Mouse (Mus musculus): ENCODE data around the gene Lrp6. TPM values are rescaled to one million over a fixed set of nuclear protein-coding genes. Genes with fewer than 3 reads are reported as not detected.

Gene Lrp6
- 0.08 and 0.21 TPM in 2 replicates for polyA plus RNA-seq (2012)

GRCm38 (mm10) chr6:134566818-134567485, at the start of gene Lrp6:
Gene Lrp6, minus strand, starts transcription at chr6:134566965.
- Histone ChIP-seq H3K4me1 (ENCODE audit: control insufficient read depth) (peaks cover 24% of the 10 kb centered on the region), H3K4me3 (replicated peaks) (peak within 1 kb of the TSS; percentile 81), H3K9me3 (ENCODE audit: control insufficient read depth, low read length) (no peaks in the 10 kb centered on the region), H3K27me3 (ENCODE audit: control insufficient read depth) (no peaks in the 10 kb centered on the region), H3K36me3 (ENCODE audit: control insufficient read depth) (no peaks in the 10 kb centered on the region)
- TF ChIP-seq GATA1 (IDR thresholded peaks at IDR 0.05; ENCODE audit: low read length) (no peak), TAL1 (IDR thresholded peaks at IDR 0.05; ENCODE audit: low read length) (no peak)

DNA sequence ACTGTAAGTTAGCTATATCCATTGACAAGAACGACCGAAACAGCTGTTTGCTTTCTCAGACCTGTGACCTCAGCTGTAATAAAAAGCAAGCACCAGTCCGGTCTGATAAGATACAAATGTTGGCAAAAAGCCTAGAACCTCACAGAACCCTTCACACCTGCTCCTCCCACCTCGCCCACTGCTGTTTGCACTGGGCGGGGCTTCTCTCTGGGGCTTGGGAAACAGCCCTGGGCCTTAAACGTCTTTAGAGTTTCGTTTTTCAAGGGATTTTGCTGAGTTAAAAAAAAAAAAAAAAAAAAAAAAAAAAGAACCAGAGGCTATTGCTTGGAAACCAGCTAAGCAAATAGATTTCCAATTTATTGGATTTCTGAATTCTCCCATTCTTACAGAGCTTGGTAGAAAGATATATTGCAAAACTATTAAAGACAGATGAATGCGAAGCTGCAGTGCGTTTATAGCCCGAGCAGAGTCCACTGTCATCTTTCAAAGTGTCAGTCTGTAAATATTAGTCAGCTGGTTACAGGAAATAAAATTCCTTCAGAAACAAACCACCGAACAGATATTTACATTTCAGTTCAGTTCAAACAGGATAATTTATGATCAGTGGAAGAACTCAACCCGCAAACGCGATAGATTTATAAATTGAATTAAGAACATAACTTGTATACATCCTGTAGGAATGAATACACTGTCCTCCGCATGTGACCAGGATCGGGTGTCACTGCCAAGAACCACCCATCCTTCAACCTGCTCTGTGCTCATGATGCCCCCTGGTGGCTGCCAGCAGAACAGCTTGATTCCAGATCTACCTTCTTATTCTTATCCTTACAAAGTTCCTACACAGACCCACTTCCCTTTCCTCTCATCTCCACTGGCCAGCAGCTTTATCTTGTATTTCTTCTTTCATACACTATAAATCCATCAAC, 48.2 kb upstream of the Lrp6 start:
- Histone ChIP-seq H3K27me3 (ENCODE audit: control insufficient read depth) (no peaks in the 10 kb centered on the region), H3K4me3 (replicated peaks) (peak overlapping the region; percentile 42), H3K9me3 (ENCODE audit: control insufficient read depth, low read length) (no peaks in the 10 kb centered on the region), H3K4me1 (ENCODE audit: control insufficient read depth) (peaks cover 5% of the 10 kb centered on the region), H3K36me3 (ENCODE audit: control insufficient read depth) (no peaks in the 10 kb centered on the region)
- no peak for TF ChIP-seq TAL1 (IDR thresholded peaks at IDR 0.05; ENCODE audit: low read length)

GRCm38 (mm10) chr6:134614322-134614721, 47.6 kb upstream of the Lrp6 start:
- no peak for TF ChIP-seq TAL1 (IDR thresholded peaks at IDR 0.05; ENCODE audit: low read length)
- no peak for TF ChIP-seq GATA1 (IDR thresholded peaks at IDR 0.05; ENCODE audit: low read length)
- Histone ChIP-seq H3K36me3 (ENCODE audit: control insufficient read depth) (no peaks in the 10 kb centered on the region), H3K27me3 (ENCODE audit: control insufficient read depth) (no peaks in the 10 kb centered on the region), H3K9me3 (ENCODE audit: control insufficient read depth, low read length) (no peaks in the 10 kb centered on the region), H3K4me3 (replicated peaks) (no peak overlapping the region), H3K4me1 (ENCODE audit: control insufficient read depth) (peaks cover 5% of the 10 kb centered on the region)

GRCm38 (mm10) chr6:134611896-134612295, 45.1 kb upstream of the Lrp6 start:
- no peaks in the 10 kb centered on the region for H3K36me3 ChIP-seq (ENCODE audit: control insufficient read depth)
- peaks cover 5% of the 10 kb centered on the region for H3K4me1 ChIP-seq (ENCODE audit: control insufficient read depth)
- TF ChIP-seq GATA1 (IDR thresholded peaks at IDR 0.05; ENCODE audit: low read length): no peak
- TF ChIP-seq TAL1 (IDR thresholded peaks at IDR 0.05; ENCODE audit: low read length): no peak
- no peaks in the 10 kb centered on the region for H3K27me3 ChIP-seq (ENCODE audit: control insufficient read depth)
- no peak overlapping the region for H3K4me3 ChIP-seq (replicated peaks)
- no peaks in the 10 kb centered on the region for H3K9me3 ChIP-seq (ENCODE audit: control insufficient read depth, low read length)

- no peaks in the 10 kb centered on the region for H3K36me3 ChIP-seq (ENCODE audit: control insufficient read depth)
- peaks cover 5% of the 10 kb centered on the region for H3K4me1 ChIP-seq (ENCODE audit: control insufficient read depth)
- H3K4me3 ChIP-seq (replicated peaks): no peak overlapping the region
- no peak for TF ChIP-seq GATA1 (IDR thresholded peaks at IDR 0.05; ENCODE audit: low read length)
- no peak for TF ChIP-seq TAL1 (IDR thresholded peaks at IDR 0.05; ENCODE audit: low read length)
- H3K27me3 ChIP-seq (ENCODE audit: control insufficient read depth): no peaks in the 10 kb centered on the region
- H3K9me3 ChIP-seq (ENCODE audit: control insufficient read depth, low read length): no peaks in the 10 kb centered on the region
These were observed 43.6 kb upstream of the Lrp6 start for GRCm38 (mm10) chr6:134610380-134610779.

DNA sequence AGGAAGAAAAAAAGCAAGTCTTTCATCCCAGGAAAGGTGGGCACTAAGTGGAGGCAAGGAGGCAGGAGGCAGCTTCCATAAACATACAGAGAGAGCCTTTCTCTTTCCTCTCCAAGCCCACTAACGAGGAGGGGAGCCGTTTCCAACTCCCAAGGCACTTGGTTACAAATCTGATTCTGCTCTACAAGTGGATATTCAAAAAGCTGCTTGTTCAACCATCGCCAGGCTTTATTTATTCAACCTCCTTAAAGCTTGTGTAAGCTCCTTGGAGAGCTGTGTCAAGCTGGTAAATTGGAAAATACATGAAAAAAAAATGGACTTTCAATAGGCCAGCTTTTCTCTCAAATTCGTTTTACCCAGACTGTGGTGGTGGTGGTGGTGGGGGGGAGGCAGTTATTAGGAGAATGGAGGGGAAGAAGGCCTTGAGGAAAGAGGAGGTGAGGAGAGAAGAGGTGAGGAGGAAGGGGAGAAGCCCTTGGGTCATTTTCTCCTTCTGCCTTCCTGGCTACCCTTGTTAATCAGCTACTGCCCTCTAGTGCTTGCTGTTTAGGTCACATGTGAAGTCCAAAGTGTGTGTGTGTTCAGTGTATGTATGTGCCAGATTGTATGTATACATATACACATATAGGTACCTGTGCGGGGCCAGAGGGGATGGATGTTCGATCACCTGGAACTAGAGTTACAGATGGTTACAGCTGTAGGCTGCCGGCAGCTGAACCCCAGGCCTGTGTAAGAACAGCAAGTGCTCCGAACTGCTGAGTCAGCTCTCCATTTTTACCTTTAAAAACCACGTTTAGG, 40.4 kb upstream of the Lrp6 start:
- TF ChIP-seq GATA1 (IDR thresholded peaks at IDR 0.05; ENCODE audit: low read length): no peak
- no peak for TF ChIP-seq TAL1 (IDR thresholded peaks at IDR 0.05; ENCODE audit: low read length)
- H3K27me3 ChIP-seq (ENCODE audit: control insufficient read depth): no peaks in the 10 kb centered on the region
- H3K4me3 ChIP-seq (replicated peaks): no peak overlapping the region
- no peaks in the 10 kb centered on the region for H3K9me3 ChIP-seq (ENCODE audit: control insufficient read depth, low read length)
- H3K4me1 ChIP-seq (ENCODE audit: control insufficient read depth): no peaks in the 10 kb centered on the region
- H3K36me3 ChIP-seq (ENCODE audit: control insufficient read depth): no peaks in the 10 kb centered on the region

- H3K27me3 ChIP-seq (ENCODE audit: control insufficient read depth): no peaks in the 10 kb centered on the region
- H3K4me3 ChIP-seq (replicated peaks): no peak overlapping the region
- TF ChIP-seq TAL1 (IDR thresholded peaks at IDR 0.05; ENCODE audit: low read length) (no peak), GATA1 (IDR thresholded peaks at IDR 0.05; ENCODE audit: low read length) (no peak)
- no peaks in the 10 kb centered on the region for H3K9me3 ChIP-seq (ENCODE audit: control insufficient read depth, low read length)
- no peaks in the 10 kb centered on the region for H3K4me1 ChIP-seq (ENCODE audit: control insufficient read depth)
- no peaks in the 10 kb centered on the region for H3K36me3 ChIP-seq (ENCODE audit: control insufficient read depth)
These were observed 39.8 kb upstream of the Lrp6 start for GRCm38 (mm10) chr6:134606540-134606939.

DNA sequence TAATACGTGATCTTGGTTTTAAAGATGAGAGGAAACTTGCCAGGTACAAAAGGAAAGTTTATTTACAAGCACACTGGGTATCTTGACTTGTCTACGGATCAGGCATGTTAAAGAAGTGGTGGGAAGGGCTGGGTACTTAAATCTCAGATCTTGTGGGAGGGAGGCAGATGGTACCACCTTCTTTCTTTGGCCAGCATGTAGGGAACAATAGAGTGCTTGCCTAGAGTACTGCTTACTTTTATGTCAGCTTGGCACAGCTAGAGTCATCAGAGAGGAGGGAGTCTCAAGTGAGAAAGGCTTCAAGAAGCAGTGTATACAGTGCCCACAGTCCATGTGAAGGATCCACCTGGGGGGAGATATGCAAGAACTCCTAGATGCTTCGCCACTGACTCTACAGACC, 38.4 kb upstream of the Lrp6 start:
- Histone ChIP-seq H3K36me3 (ENCODE audit: control insufficient read depth) (no peaks in the 10 kb centered on the region), H3K27me3 (ENCODE audit: control insufficient read depth) (no peaks in the 10 kb centered on the region), H3K9me3 (ENCODE audit: control insufficient read depth, low read length) (no peaks in the 10 kb centered on the region), H3K4me1 (ENCODE audit: control insufficient read depth) (no peaks in the 10 kb centered on the region), H3K4me3 (replicated peaks) (no peak overlapping the region)
- no peak for TF ChIP-seq TAL1 (IDR thresholded peaks at IDR 0.05; ENCODE audit: low read length)
- no peak for TF ChIP-seq GATA1 (IDR thresholded peaks at IDR 0.05; ENCODE audit: low read length)

All from erythroblast, embryonic 14.5 days (primary cell).